Mouse (Mus musculus) v-Abl transformed pro-B cells (cell line): ENCODE data around the gene Tomm40l.

ENCODE experiments used
- in situ Hi-C, 2 experiments: fragments of 400-800 bp; cut with MboI; formaldehyde crosslinking; loops; one replicate each; pipeline ENCODE4 v1.15.1; 2025; ENCODE audit not compliant: unreplicated experiment in 2 of 2

Gene Tomm40l

DNA sequence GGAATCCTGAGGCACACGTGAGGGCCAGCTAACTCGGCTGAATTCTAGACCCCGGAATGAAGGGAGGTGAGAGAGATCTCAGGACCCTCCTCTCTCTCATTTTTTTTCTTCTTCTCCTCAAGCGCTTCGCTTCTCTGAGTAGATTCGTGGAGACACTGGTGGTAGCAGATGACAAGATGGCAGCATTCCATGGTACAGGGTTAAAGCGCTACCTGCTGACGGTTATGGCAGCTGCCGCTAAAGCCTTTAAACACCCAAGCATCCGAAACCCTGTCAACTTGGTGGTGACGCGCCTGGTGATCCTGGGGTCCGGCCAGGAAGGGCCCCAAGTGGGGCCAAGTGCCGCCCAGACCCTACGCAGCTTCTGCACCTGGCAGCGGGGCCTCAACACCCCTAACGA, 30.1 kb upstream of the Tomm40l start:
- in situ Hi-C loops = loop anchor here (5.0 to 25.0 kb wide), 4 partner anchors 135 to 615 kb away; partner anchors contain the start of gene Olfml2b (in 1 of the 2)

DNA sequence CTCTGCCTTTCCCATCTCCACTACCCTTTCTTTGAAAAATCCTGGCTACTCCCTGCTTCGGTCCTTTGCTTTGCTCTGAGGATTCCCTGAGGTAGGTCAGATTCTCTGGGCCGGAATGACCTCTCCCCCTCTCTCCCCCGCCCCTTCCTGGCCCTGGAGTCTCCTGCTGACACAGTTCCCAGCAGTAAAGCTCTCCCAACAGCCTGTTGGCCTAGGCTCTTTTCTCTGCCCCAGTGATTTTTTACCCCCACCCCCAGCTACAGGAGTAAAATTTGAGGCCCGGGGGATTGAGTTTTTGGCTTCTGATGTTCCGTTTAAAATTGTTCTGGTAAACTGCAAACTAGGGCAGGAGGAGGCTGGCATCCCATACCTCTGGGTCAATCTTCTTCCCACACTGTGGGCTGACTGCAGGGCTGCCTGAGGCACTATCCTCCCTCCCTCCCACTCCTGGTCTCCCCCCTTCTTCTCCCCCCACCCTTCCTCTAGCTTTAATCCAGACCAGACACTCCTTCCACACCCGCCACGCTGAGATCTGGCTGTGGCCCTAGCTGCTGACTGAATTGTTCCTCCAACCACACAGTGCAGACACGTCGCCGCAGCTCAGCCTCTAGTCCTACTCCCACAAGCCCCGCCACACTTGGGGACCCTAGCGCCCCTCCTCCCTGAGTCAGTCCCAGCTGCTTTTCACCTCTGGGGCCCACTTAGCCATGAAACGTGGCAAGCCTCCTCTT, 29.4 kb upstream of the Tomm40l start:
- in situ Hi-C loops = loop anchor here (5.0 to 25.0 kb wide), 4 partner anchors 134 to 614 kb away; partner anchors contain the start of gene Olfml2b (in 1 of the 2)

DNA sequence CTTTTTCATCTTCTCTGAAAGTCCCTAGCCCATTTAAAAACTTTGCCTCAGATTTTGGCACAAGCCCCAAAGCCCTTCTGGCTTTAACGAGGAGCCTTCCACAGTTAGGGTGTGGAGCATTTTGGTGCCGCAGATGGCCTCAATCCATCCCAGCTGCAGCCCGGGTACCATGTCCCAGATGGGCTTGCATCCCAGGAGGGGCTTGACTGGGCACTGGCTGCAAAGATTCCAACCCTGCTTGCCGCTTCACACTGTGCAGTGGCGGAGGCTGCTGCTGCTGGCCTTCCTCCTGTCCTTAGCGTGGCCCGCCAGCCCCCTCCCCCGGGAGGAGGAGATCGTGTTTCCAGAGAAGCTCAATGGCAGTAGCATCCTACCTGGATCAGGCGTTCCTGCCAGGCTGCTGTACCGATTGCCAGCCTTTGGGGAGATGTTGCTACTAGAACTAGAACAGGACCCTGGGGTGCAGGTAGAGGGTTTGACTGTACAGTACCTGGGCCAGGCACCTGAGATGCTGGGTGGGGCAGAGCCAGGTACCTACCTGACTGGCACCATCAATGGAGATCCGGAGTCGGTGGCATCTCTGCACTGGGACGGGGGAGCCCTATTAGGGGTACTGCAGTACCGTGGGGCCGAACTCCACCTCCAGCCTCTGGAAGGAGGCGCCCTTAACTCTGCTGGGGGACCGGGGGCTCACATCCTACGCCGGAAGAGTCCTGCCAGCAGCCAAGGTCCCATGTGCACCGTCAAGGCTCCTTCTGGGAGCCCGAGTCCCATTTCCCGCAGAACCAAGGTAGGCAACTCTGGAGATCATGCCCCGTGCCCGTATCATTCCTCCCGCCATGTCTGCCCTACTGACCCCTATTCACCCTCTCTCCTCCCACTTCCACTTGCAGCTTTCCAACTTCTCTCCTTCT, 28.6 kb upstream of the Tomm40l start, which contains the start of gene Ndufs2:
Ndufs2 (minus strand) TSS at position 709 of the 914 bp plus-strand sequence.
- in situ Hi-C loops = loop anchor here (5.0 to 25.0 kb wide), 4 partner anchors 134 to 614 kb away; partner anchors contain the start of gene Olfml2b (in 1 of the 2)

DNA sequence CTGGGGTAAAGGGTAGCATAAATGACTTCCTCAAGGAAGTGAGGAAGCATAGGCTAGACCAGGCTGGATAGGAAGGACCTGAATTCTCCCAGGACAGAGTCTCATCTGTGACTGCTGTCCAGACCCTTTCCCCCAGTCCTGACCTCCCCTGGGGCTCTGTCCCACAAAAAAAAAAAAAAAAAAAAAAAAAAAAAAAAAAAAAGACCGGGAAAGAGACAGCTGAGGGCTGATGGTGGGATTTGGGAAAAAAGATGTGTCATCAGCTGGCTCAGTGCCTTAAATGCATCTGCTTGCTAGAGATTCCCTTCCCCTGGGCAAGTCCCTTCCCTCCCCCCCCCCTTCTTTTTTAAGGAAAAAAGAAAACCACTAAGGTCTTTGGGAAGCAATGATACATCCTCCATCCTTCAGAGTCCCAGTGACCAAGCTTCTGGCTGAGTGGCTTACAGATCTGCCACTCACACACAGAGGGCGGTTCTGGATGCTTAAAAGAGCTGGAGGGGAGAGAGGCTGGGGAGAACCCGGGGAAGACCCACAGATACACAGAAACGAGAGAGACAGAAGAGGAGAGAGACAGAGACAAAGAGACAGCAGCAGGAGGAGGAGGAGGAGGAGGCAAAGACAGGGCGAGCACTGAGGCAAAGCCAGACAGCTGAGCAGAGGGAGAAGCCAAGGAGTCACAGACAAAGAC, 27.7 kb upstream of the Tomm40l start, which contains the start of gene Adamts4:
Adamts4 (plus strand) TSS at position 509 of the 688 bp plus-strand sequence.
- in situ Hi-C loops = loop anchor here (5.0 to 25.0 kb wide), 5 partner anchors 133 to 613 kb away; partner anchors contain the start of genes Olfml2b (in 2 of the 2) and Fcgr4 (in 1 of the 2)

DNA sequence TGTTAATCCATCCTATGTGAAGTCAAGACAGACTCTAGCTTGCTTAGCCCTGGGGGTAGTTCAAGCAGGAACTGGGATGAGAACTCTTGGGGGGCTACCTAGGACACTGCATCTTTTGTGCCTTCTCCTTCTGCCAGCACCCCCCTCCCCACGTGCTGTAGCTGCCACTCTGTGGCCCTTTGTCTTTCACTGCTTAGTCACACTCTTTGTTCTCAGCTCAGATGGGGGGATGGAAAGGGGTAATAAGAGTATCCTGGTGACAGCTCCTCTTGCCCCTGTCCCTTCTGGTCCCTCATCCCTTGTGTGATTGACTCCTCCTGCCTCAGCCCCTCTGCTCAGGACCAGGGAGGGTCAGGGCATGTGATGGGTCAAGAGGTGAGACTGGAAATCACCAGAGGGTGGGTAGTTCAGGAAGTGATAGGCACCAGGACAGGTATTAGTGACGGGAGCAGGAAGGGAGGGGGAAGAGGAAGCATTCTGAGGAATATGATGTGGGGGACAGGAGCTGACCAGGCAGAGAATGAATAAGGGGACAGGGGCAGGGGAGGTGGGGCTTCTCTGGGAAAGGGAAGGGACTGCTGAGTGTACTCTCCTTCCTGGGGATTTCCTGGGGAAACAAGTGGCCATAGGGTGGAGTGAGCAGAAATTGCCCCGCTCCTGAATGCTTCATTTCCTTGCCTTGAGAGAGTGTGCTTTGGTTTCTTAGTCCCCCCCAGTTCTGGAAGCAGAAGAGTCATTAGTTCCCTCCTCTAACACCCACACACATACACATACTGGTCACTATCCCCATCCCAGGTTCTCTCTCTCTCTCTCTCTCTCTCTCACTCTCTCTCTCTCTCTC, 26.3 kb upstream of the Tomm40l start:
- in situ Hi-C loops = loop anchor here (25.0 kb wide), 2 partner anchors 236 to 611 kb away; partner anchors contain the start of genes Fcgr4 (in 1 of the 2) and Olfml2b (in 1 of the 2)

DNA sequence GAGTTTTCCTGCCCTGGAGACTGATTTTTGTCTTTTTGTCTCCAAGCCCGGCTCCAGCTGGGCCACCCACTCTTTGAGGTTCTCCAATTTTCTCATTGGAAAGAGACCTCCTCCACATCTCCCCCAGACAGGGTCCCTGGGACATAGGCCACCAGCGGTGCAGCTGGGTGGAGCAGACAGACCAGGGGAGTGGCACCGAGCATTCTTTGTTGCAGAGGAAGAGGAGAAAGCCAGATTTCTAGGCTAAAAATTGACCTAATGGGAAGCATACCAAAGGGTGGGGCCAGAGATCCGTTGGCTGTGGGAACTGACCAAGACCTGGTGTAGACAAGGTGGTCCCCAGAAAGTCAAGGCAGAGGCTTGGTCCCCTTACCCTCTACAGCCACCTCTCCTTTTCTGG, 25.6 kb upstream of the Tomm40l start:
- in situ Hi-C loops = loop anchor here (25.0 kb wide), 2 partner anchors 236 to 611 kb away; partner anchors contain the start of genes Fcgr4 (in 1 of the 2) and Olfml2b (in 1 of the 2)

DNA sequence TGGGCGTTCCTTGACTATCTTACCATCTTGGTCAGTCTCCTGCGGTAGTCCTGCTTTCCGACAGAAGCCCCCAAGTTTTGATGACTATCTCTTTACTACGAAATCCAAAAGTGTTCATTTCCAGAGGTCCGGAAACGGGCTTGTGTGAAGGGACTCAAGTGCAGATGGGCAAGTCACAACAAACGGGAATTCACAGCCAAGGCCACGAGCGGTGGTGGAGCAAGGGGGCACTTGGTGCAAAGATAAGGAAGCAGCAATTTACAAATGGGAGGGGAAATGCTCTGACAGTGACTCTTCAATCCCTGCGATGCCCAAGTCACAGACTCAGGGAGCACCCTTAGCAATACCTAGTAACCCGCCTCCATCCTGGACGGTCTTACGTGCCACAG, 25.1 kb upstream of the Tomm40l start:
- in situ Hi-C loops = loop anchor here (25.0 kb wide), 2 partner anchors 235 to 610 kb away; partner anchors contain the start of genes Fcgr4 (in 1 of the 2) and Olfml2b (in 1 of the 2)

DNA sequence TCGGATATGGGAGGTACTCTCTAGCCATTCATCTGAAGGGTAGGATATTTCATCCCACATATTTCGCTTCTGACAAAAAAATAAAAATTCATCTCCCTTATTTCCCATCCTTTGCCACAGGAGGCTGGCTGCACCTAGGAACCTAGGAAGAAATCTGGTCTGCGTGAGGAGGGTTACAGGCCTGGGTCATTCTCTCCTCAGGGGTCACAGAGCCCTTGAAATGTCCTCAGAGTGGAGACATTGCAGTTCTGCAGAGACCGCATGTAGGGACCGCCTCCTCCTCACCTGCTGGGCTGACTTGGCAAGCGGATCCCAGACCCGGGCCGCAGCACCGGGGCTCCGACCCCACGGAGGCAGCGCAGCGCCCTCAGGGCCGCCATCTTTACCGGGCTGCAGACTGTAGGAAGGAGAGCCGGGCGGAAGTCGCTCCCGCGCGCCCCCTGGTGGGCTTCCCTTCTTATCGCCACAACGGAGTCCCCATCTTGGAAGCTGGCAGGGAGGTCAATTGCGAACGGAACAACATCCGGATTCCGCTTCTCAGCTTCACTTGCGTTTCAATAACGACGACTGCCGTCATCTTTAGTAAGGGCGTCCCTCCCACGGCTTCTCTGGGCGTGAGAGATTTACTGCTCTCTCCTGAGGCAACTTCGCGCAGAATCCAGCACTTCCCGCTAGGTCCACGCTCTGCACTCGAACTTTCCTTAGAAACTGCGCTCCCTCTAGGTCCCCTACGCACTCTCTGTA, 24.6 kb upstream of the Tomm40l start:
- in situ Hi-C loops = loop anchor here (25.0 kb wide), 2 partner anchors 235 to 610 kb away; partner anchors contain the start of genes Fcgr4 (in 1 of the 2) and Olfml2b (in 1 of the 2)

DNA sequence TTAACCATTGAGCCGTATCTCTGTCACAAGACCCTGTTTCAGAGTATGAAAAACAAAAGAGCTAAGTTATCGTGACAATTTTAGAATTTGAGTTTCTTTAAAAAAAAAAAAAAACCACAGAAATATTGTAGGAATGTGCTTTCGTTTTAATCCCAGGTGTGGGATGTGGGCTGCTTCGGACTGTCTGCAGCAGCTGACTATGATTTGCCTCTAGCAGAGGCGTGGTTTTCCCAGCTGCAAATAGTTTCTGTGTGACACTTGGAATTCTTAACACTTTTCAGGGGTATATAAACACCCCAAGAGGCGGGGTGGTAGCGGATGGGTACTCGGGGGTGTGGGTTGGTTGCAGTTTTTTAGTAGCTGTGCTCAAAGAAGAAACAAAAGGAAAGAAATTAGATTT, 23.0 kb upstream of the Tomm40l start:
- in situ Hi-C loops = loop anchor here (25.0 kb wide), 2 partner anchors 233 to 608 kb away; partner anchors contain the start of genes Fcgr4 (in 1 of the 2) and Olfml2b (in 1 of the 2)

DNA sequence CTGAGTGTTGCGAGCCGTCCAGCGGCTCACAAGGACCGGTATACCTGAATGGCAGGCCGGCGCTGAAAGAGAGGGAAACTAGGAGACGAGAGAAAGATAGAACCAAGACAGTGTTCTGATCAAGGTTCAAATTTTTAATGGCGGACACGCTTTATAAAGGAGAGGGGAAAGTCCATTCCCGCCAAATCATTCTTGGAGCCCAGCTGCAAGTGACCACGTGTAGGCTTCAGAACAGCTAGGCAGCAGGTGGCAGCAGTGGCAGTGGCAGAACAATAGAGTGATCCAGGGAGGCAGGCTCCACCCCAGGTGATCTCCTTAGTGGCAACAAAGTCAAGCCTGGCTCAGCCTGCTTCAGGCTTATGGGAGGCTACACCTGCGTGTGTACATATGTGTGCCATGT, 19.6 kb upstream of the Tomm40l start:
- in situ Hi-C loops = loop anchor here (25.0 kb wide), 2 partner anchors 230 to 605 kb away; partner anchors contain the start of genes Fcgr4 (in 1 of the 2) and Olfml2b (in 1 of the 2)

DNA sequence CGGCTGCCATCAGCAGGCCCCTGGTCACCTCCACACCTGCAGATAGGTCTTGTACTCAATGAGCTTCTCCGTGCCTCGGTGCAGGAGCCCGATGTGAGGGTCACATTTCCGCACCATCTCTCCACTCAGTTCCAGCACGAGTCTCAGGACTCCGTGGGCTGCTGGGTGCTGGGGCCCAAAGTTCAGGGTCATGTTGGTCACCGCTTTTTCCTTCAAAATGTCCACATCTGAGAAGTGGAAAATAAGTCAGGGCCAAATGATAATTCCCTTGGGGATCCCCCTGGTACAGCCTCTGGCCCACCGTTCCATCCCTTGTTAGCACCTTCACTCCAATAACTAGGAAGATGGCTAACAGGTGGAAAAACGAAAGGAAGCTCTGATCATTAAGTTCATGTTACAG, 18.6 kb upstream of the Tomm40l start:
- in situ Hi-C loops = loop anchor here (25.0 kb wide), 2 partner anchors 229 to 604 kb away; partner anchors contain the start of genes Fcgr4 (in 1 of the 2) and Olfml2b (in 1 of the 2)

DNA sequence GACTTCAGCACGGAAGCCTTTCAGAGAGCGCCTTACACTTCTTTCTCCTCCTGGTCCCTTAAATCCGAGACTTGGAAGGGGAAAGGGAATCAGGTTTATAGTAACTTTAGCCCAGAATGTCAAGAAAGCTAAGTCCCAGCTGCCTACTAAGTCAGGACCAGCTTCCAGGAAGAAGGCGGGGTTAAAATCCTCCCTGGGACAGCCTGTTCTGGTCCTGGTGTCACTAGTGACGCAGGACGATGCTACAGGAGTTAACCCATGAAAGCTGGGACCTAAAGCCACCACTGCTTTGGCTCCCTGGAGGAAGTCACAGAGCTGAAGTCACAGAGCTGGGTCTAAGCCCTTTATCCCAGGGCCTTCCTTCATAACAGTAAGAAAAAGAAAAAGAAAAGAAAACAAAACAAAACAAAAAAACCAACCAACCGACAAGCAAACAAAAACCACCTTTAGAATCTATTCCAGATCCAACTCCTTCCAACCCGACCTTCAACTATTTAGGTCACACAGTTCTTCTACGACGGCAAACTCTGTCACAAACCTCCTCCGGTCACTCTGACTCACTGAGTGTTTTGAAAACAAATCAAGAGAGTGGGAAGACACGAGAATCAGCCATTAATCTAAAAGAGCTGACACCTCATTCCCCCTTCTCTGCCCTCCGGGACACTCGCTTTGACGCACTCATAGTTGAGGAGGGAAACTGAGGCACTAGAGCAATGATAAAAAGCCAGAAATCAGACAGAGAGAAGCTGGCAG, 17.9 kb upstream of the Tomm40l start:
- in situ Hi-C loops = loop anchor here (25.0 kb wide), 2 partner anchors 228 to 603 kb away; partner anchors contain the start of genes Fcgr4 (in 1 of the 2) and Olfml2b (in 1 of the 2)

DNA sequence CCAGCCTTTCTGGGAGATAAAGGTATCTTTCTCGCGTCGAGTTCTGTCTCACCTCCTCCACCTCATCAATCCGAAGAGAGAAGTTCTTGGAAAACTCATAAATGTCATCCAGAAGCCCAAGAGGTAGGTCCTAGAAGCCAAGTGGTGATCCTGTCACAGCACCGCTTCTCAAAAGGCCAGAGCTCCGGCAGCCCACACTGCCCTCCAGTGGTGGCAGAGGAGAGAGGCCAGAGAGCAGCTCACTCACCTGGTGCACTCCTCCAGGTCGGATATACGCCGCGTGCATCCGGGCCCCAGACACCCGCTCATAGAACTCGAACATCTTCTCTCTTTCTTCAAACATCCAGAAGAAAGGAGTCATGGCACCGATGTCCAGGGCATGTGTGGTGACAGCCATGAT, 16.1 kb upstream of the Tomm40l start:
- in situ Hi-C loops = loop anchor here (25.0 kb wide), 2 partner anchors 226 to 601 kb away; partner anchors contain the start of genes Fcgr4 (in 1 of the 2) and Olfml2b (in 1 of the 2)

DNA sequence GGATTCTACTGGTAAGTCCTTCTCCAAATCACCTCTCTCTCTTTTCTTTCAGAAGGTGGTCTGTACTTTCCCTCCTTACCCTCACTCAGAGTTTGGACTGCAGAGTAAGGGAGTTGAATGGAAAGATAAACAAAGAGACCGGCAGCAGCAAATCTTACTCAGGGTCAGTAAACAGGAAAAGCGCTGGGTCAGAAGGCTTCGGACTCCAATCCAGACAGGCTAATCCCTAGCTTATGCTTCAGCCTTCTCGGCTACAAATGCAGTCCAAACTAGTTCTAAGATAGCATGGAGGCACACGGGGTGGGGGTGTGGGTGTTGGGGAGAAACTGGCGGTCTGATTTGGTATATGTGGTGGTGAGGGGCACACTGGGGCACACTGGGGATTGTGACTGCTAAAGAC, 15.1 kb upstream of the Tomm40l start:
- in situ Hi-C loops = loop anchor here (25.0 kb wide), 2 partner anchors 225 to 600 kb away; partner anchors contain the start of genes Fcgr4 (in 1 of the 2) and Olfml2b (in 1 of the 2)

DNA sequence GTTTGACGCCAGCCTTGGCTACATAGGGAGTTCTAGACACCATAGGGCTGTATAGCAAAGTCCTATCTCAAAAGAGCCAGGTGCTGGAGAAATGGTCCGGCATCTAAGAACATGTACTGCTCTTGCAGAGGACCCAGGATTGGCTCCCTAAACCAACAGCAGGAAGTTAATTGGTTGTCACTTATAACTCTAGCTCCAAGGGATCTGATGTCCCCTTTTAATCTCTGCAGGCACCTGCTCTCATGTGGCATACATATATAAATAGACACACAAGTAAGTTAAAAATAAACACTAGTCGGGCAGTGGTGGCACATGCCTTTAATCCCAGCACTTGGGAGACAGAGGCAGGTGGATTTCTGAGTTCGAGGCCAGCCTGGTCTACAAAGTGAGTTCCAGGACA, 13.5 kb upstream of the Tomm40l start:
- in situ Hi-C loops = loop anchor here (25.0 kb wide), 2 partner anchors 223 to 598 kb away; partner anchors contain the start of genes Fcgr4 (in 1 of the 2) and Olfml2b (in 1 of the 2)

DNA sequence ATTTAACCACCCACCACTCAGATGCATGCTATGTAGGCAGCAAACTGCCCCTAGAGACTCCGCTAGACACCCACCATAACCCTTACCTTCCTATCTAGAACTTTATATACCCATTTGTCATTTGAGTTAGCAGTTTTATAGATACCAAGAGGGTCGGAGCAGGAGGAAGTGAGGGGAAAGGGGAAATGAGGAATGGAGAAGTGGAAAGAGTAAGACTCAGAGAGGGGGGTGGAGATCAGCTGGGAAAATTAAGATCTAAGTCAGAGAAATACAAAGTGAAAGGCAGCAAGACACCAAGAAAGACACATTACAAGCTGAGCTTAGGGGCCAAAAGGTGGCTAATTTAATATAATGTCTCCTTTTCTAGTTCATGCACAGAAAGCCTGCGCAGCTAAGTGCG, 12.2 kb upstream of the Tomm40l start:
- in situ Hi-C loops = loop anchor here (25.0 kb wide), 2 partner anchors 222 to 597 kb away; partner anchors contain the start of genes Fcgr4 (in 1 of the 2) and Olfml2b (in 1 of the 2)
